Mouse (Mus musculus) testis, adult 2 months (tissue): ENCODE results near the gene Pla2g1b.

Experiments used
- CTCF ChIP-seq: fragments of 200-500 bp; IDR thresholded peaks from 2 replicates; pipeline ENCODE4 v1.5.1; 2012; ENCODE audit warnings: low read depth, mild to moderate bottlenecking, inconsistent platforms, low read length, moderate library complexity; ENCODE audit not compliant: control insufficient read depth, insufficient read depth, insufficient replicate concordance
- POLR2A ChIP-seq: fragments of 200-500 bp; IDR thresholded peaks from 2 replicates; pipeline ENCODE4 v1.6.1; 2012; ENCODE audit warnings: low read depth, mild to moderate bottlenecking, inconsistent platforms, low read length, moderate library complexity; ENCODE audit not compliant: control insufficient read depth

- no peak for TF ChIP-seq CTCF
- TF ChIP-seq POLR2A: no peak
These were observed 28.7 kb upstream of the Pla2g1b start for GRCm38 (mm10) chr5:115437242-115437944.
